Mouse (Mus musculus) lung, embryonic 15.5 days (tissue): ENCODE data around the gene Olfr1564. TPM values are rescaled to one million over a fixed set of nuclear protein-coding genes. Genes with fewer than 3 reads are reported as not detected.
"Not testable (repeated sequence)": the region's sequence is repeated elsewhere in the genome, so short reads cannot be mapped to it uniquely, and the experiment has no call there.

Experiments used
- ATAC-seq: fragments of 200-750 bp; cut with Nextera tagmentation; 2 replicates; pipeline ENCODE4 v1.8.0; 2017; ENCODE audit warnings: moderate number of reproducible peaks, borderline replicate concordance; ENCODE audit not compliant: low FRiP score, low TSS enrichment; ENCODE audit errors: extremely low read depth
- H3K27ac ChIP-seq: fragments of 300-500 bp; sonication (generic); 2 replicates; pipeline ENCODE4 v1.5.1; 2015; ENCODE audit warnings: moderate library complexity, mild to moderate bottlenecking, inconsistent platforms
- H3K27me3 ChIP-seq: fragments of 300-500 bp; sonication (generic); 2 replicates; pipeline ENCODE4 v1.6.1; 2015; ENCODE audit warnings: inconsistent platforms
- H3K36me3 ChIP-seq: fragments of 300-500 bp; sonication (generic); 2 replicates; pipeline ENCODE4 v1.6.1; 2015; ENCODE audit warnings: inconsistent platforms
- H3K4me1 ChIP-seq: fragments of 300-500 bp; sonication (generic); 2 replicates; pipeline ENCODE4 v1.6.1; 2015; ENCODE audit warnings: inconsistent platforms
- H3K4me2 ChIP-seq: fragments of 300-500 bp; sonication (generic); 2 replicates; pipeline ENCODE4 v1.6.1; 2015; ENCODE audit warnings: inconsistent platforms, mild to moderate bottlenecking, moderate library complexity
- H3K4me3 ChIP-seq: fragments of 300-500 bp; sonication (generic); 2 replicates; pipeline ENCODE4 v1.5.1; 2015; ENCODE audit warnings: mild to moderate bottlenecking, inconsistent platforms
- H3K9ac ChIP-seq: fragments of 300-500 bp; sonication (generic); 2 replicates; pipeline ENCODE4 v1.6.1; 2015; ENCODE audit warnings: inconsistent platforms
- H3K9me3 ChIP-seq: fragments of 300-500 bp; sonication (generic); 2 replicates; pipeline ENCODE4 v1.6.1; 2016; ENCODE audit warnings: inconsistent platforms
- WGBS: fragments of 180-500 bp; shearing (Covaris S2); methylation state at CpG from one replicate; pipeline ENCODE4 v1.1.7; 2015; 5-methylcytosine and 5-hydroxymethylcytosine counted together
- polyA plus RNA-seq: library from polyadenylated mRNA; unstranded; fragments of >200 nt; fragmentation: Nextera tagmentation; extraction: Ambion mirVana; gene quantifications from 2 replicates; pipeline ENCODE4 v1.2.1, GENCODE M21; 2015

The Olfr1564 gene
- not detected in 2 replicates for polyA plus RNA-seq

GRCm38 (mm10) chr17:33221590-33221989 is at the start of gene Olfr1564:
Olfr1564 (minus strand) TSS chr17:33221690.
- Histone ChIP-seq H3K27ac (no peak within 1 kb of the TSS), H3K4me1 (no peaks in the 10 kb centered on the region), H3K27me3 (no peaks in the 10 kb centered on the region), H3K4me3 (no peak within 1 kb of the TSS), H3K9ac (no peak within 1 kb of the TSS), H3K4me2 (no peak within 1 kb of the TSS), H3K9me3 (no peaks in the 10 kb centered on the region), H3K36me3 (no peaks in the 10 kb centered on the region)
- ATAC-seq: no peak
- WGBS: 77% methylated on average over 2 of the region's 2 CpGs

DNA sequence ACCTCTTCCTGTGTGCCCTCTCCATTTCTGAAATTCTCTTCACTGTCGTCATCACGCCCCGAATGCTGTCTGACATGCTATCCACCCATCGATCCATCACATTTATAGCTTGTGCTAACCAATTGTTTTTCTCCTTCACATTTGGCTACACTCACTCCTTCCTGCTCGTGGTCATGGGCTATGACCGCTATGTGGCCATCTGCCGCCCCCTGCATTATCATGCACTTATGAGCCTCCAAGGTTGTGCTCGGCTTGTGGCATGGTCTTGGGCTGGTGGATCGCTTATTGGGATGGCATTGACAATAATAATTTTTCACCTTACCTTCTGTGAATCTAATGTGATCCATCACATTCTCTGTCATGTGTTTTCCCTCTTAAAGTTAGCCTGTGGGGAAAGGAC is 47.4 kb upstream of the Olfr1564 start:
- Histone ChIP-seq H3K36me3 (no peaks in the 10 kb centered on the region), H3K27ac (no peak overlapping the region), H3K4me2 (no peak overlapping the region), H3K9me3 (no peaks in the 10 kb centered on the region), H3K4me3 (no peak overlapping the region), H3K27me3 (no peaks in the 10 kb centered on the region), H3K9ac (no peak overlapping the region), H3K4me1 (no peaks in the 10 kb centered on the region)
- WGBS: 84% methylated on average over 9 of the region's 9 CpGs
- ATAC-seq: no peak

GRCm38 (mm10) chr17:33264376-33264775 is 42.9 kb upstream of the Olfr1564 start, which contains the start of gene Olfr63:
Olfr63 (plus strand) TSS chr17:33264676.
- Histone ChIP-seq H3K27me3 (no peaks in the 10 kb centered on the region), H3K4me3 (no peak within 1 kb of the TSS), H3K4me2 (no peak within 1 kb of the TSS), H3K27ac (no peak within 1 kb of the TSS), H3K36me3 (no peaks in the 10 kb centered on the region), H3K9me3 (no peaks in the 10 kb centered on the region), H3K4me1 (no peaks in the 10 kb centered on the region), H3K9ac (no peak within 1 kb of the TSS)
- no peak for ATAC-seq
- 44% methylated on average over 1 of the region's 1 CpGs for WGBS

- H3K36me3 ChIP-seq, H3K27ac ChIP-seq, H3K4me3 ChIP-seq, H3K4me1 ChIP-seq, H3K9me3 ChIP-seq, H3K4me2 ChIP-seq, H3K27me3 ChIP-seq, H3K9ac ChIP-seq, ATAC-seq: not testable (repeated sequence)
- no CpG with 5 or more reads among the region's 2 CpGs for WGBS
Observed at GRCm38 (mm10) chr17:33255319-33255657, 33.8 kb upstream of the Olfr1564 start.

GRCm38 (mm10) chr17:33254530-33255318 is 33.2 kb upstream of the Olfr1564 start, which contains the start of gene Zfp955a:
Zfp955a (minus strand) TSS chr17:33255145.
- H3K27me3 ChIP-seq, H3K27ac ChIP-seq, H3K4me1 ChIP-seq, H3K4me3 ChIP-seq, H3K36me3 ChIP-seq, H3K9ac ChIP-seq, H3K9me3 ChIP-seq: not testable (repeated sequence)
- 8% methylated on average over 1 of the region's 34 CpGs for WGBS
- peak within 1 kb of the TSS; percentile 30 for H3K4me2 ChIP-seq
- ATAC-seq: peak; percentile 98

- peaks cover 15% of the 10 kb centered on the region for H3K36me3 ChIP-seq
- not testable (repeated sequence) for H3K9me3 ChIP-seq, H3K4me1 ChIP-seq, H3K9ac ChIP-seq, H3K4me3 ChIP-seq, H3K4me2 ChIP-seq, ATAC-seq, H3K27me3 ChIP-seq, H3K27ac ChIP-seq
- 83% methylated on average over 1 of the region's 1 CpGs for WGBS
Observed at GRCm38 (mm10) chr17:33236646-33237045, 15.2 kb upstream of the Olfr1564 start.

GRCm38 (mm10) chr17:33191002-33191401 is 30.5 kb downstream of the Olfr1564 start, which contains the start of gene Olfr239:
Olfr239 (plus strand) TSS chr17:33191302.
- not testable (repeated sequence) for H3K27ac ChIP-seq, H3K27me3 ChIP-seq, H3K36me3 ChIP-seq, H3K9ac ChIP-seq, H3K4me1 ChIP-seq, ATAC-seq, H3K4me2 ChIP-seq, H3K4me3 ChIP-seq, H3K9me3 ChIP-seq
- WGBS: no CpG with 5 or more reads among the region's 2 CpGs

DNA sequence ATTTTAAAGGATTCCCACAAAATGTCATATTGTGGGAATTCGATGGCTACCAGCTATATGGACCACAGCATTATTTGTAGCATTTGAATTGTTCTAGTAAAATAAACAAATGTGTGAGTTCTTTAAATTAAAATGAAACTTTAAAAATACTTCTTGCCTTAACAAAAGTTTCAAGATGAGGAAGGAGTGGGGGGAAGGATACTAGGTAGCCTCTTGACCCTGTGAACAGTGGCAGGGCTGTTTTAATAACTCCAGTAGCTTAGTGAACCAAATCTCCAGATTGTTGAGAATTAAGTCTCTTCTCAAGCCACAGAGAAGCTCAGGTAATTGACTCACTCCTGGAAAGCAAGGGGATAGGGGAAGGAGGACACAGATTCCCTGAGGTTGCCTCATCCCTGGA is 53.3 kb downstream of the Olfr1564 start, which contains the start of gene Olfr55:
Gene Olfr55 (plus strand): TSS at position 301 of the 400 bp plus-strand sequence.
- not testable (repeated sequence) for H3K9me3 ChIP-seq, H3K36me3 ChIP-seq, H3K27me3 ChIP-seq, ATAC-seq, H3K9ac ChIP-seq, H3K4me3 ChIP-seq, H3K27ac ChIP-seq, H3K4me1 ChIP-seq, H3K4me2 ChIP-seq
- 78% methylated on average over 1 of the region's 1 CpGs for WGBS

Other genes starting within 250 kb of the Olfr1564 start
- 11.4 and 11.8 TPM in 2 replicates for gene Zfp952, start 228.6 kb downstream of the Olfr1564 start, polyA plus RNA-seq
- gene Zfp763, start 188.3 kb downstream of the Olfr1564 start, polyA plus RNA-seq: 13.5 and 13.9 TPM in 2 replicates
- gene 4921501E09Rik, start 153.6 kb downstream of the Olfr1564 start, polyA plus RNA-seq: not detected in 2 replicates
- 8.5 and 8.7 TPM in 2 replicates for gene Zfp563, start 132.4 kb downstream of the Olfr1564 start, polyA plus RNA-seq
- not detected in 2 replicates for gene Morc2b, start 82.0 kb downstream of the Olfr1564 start, polyA plus RNA-seq
- not detected in 2 replicates for gene Olfr55, start 53.2 kb downstream of the Olfr1564 start, polyA plus RNA-seq
- not detected in 2 replicates for gene Olfr239, start 30.4 kb downstream of the Olfr1564 start, polyA plus RNA-seq
- gene Zfp955a, start 33.5 kb upstream of the Olfr1564 start, polyA plus RNA-seq: 18.8 and 19.0 TPM in 2 replicates
- not detected in 2 replicates for gene Olfr63, start 43.0 kb upstream of the Olfr1564 start, polyA plus RNA-seq
- gene Zfp955b, start 67.9 kb upstream of the Olfr1564 start, polyA plus RNA-seq: 12.7 and 13.3 TPM in 2 replicates
- 9.8 and 11.1 TPM in 2 replicates for gene Zfp81, start 137.2 kb upstream of the Olfr1564 start, polyA plus RNA-seq
- gene Zfp101, start 173.0 kb upstream of the Olfr1564 start, polyA plus RNA-seq: 17.8 and 19.6 TPM in 2 replicates
- gene Actl9, start 211.2 kb upstream of the Olfr1564 start, polyA plus RNA-seq: not detected in 2 replicates